Mouse (Mus musculus) forebrain, embryonic 11.5 days (tissue): Measurements from ENCODE around the gene Mrpl21. TPM values are rescaled to one million over a fixed set of nuclear protein-coding genes. Genes with fewer than 3 reads are reported as not detected.

Experiments
- ATAC-seq: fragments of 200-750 bp; cut with Nextera tagmentation; replicated peaks from 2 replicates; pipeline ENCODE4 v1.8.0; 2017; ENCODE audit warnings: moderate TSS enrichment; ENCODE audit not compliant: low FRiP score
- DNase-seq: peaks from one replicate; pipeline ENCODE4 v3.0.0-alpha.2; 2017; ENCODE audit warnings: low spot score
- H3K27ac ChIP-seq: fragments of 300-500 bp; sonication (generic); 2 replicates; pipeline ENCODE4 v1.5.1; 2014; ENCODE audit warnings: low read depth, low read length
- H3K27me3 ChIP-seq: fragments of 300-500 bp; sonication (generic); 2 replicates; pipeline ENCODE4 v1.6.1; 2014; ENCODE audit warnings: mild to moderate bottlenecking, low read length, mixed read lengths; ENCODE audit not compliant: control insufficient read depth, insufficient read depth
- H3K36me3 ChIP-seq: fragments of 300-500 bp; sonication (generic); 2 replicates; pipeline ENCODE4 v1.6.1; 2014; ENCODE audit warnings: mild to moderate bottlenecking, low read length, moderate library complexity, mixed read lengths; ENCODE audit not compliant: control insufficient read depth, insufficient read depth
- H3K4me1 ChIP-seq: fragments of 300-500 bp; sonication (generic); replicated peaks from 2 replicates; pipeline ENCODE4 v1.6.1; 2014; ENCODE audit warnings: low read length, mixed read lengths; ENCODE audit not compliant: control insufficient read depth, insufficient read depth
- H3K4me2 ChIP-seq: fragments of 300-500 bp; sonication (generic); 2 replicates; pipeline ENCODE4 v1.6.1; 2014; ENCODE audit warnings: low read depth, mild to moderate bottlenecking, low read length, moderate library complexity, mixed read lengths; ENCODE audit not compliant: severe bottlenecking
- H3K4me3 ChIP-seq: fragments of 300-500 bp; sonication (generic); 2 replicates; pipeline ENCODE4 v1.5.1; 2014; ENCODE audit warnings: low read depth, low read length
- H3K9ac ChIP-seq: fragments of 300-500 bp; sonication (generic); 2 replicates; pipeline ENCODE4 v1.6.1; 2014; ENCODE audit warnings: low read length
- H3K9me3 ChIP-seq: fragments of 300-500 bp; sonication (generic); 2 replicates; pipeline ENCODE4 v1.6.1; 2016; ENCODE audit warnings: low read length, mixed read lengths; ENCODE audit not compliant: control insufficient read depth
- WGBS: fragments of 180-500 bp; shearing (Covaris S2); extraction: QIAGEN DNeasy Blood & Tissue Kit; methylation state at CpG from one replicate; pipeline ENCODE4 v1.1.7; 2014; 5-methylcytosine and 5-hydroxymethylcytosine counted together
- polyA plus RNA-seq: library from polyadenylated mRNA; unstranded; fragments of >200 nt; fragmentation: Nextera tagmentation; extraction: Ambion mirVana; gene quantifications from 2 replicates; pipeline ENCODE4 v1.2.1, GENCODE M21; 2014

Gene Mrpl21
- polyA plus RNA-seq, 1 experiment from 2014 or later: 122 TPM

GRCm38 (mm10) chr19:3281886-3282285 is 815 bp upstream of the Mrpl21 start:
- peak overlapping the region; percentile 73 for H3K4me2 ChIP-seq
- no peaks in the 10 kb centered on the region; the same call in 1 of the 2 replicates for H3K36me3 ChIP-seq

GRCm38 (mm10) chr19:3289006-3289405 is 6.3 kb downstream of the Mrpl21 start:
- ATAC-seq (no peak), DNase-seq (no peak)
- WGBS: 97% methylated on average over 1 of the region's 1 CpGs
- Histone ChIP-seq H3K27me3 (no peaks in the 10 kb centered on the region), H3K27ac (no peak overlapping the region), H3K4me2 (no peak overlapping the region), H3K4me1 (no peaks in the 10 kb centered on the region), H3K4me3 (no peak overlapping the region), H3K36me3 (no peaks in the 10 kb centered on the region; the same call in 1 of the 2 replicates), H3K9me3 (no peaks in the 10 kb centered on the region), H3K9ac (no peak overlapping the region)

More at GRCm38 (mm10) chr19:3281886-3282285, 815 bp upstream of the Mrpl21 start:
- 81% methylated on average over 4 of the region's 4 CpGs for WGBS
- peak overlapping the region; percentile 81 for H3K9ac ChIP-seq
- DNase-seq: no peak
- no peak overlapping the region for H3K27ac ChIP-seq
- H3K4me3 ChIP-seq: peak overlapping the region; percentile 74
- ATAC-seq: no peak
- peaks cover 10% of the 10 kb centered on the region for H3K4me1 ChIP-seq
- H3K27me3 ChIP-seq: no peaks in the 10 kb centered on the region
- no peaks in the 10 kb centered on the region for H3K9me3 ChIP-seq

GRCm38 (mm10) chr19:3292028-3292427 is 9.3 kb downstream of the Mrpl21 start:
- peak; percentile 72 for DNase-seq
- H3K27ac ChIP-seq: no peak overlapping the region
- no peaks in the 10 kb centered on the region for H3K9me3 ChIP-seq
- no peaks in the 10 kb centered on the region for H3K27me3 ChIP-seq
- H3K9ac ChIP-seq: no peak overlapping the region
- 72% methylated on average over 2 of the region's 2 CpGs for WGBS
- H3K4me2 ChIP-seq: no peak overlapping the region
- H3K4me3 ChIP-seq: no peak overlapping the region
- peak; percentile 79 for ATAC-seq
- H3K4me1 ChIP-seq: no peaks in the 10 kb centered on the region
- no peaks in the 10 kb centered on the region; the same call in 1 of the 2 replicates for H3K36me3 ChIP-seq

GRCm38 (mm10) chr19:3292993-3293392 is 10.3 kb downstream of the Mrpl21 start:
- ATAC-seq (no peak), DNase-seq (no peak)
- WGBS: 92% methylated on average over 1 of the region's 1 CpGs
- Histone ChIP-seq H3K4me2 (no peak overlapping the region), H3K36me3 (no peaks in the 10 kb centered on the region; the same call in 1 of the 2 replicates), H3K27ac (no peak overlapping the region), H3K4me3 (no peak overlapping the region), H3K4me1 (no peaks in the 10 kb centered on the region), H3K27me3 (no peaks in the 10 kb centered on the region), H3K9ac (no peak overlapping the region), H3K9me3 (no peaks in the 10 kb centered on the region)

GRCm38 (mm10) chr19:3295245-3295644 is 12.5 kb downstream of the Mrpl21 start:
- ATAC-seq (no peak), DNase-seq (no peak)
- Histone ChIP-seq H3K4me2 (no peak overlapping the region), H3K9ac (no peak overlapping the region), H3K27ac (no peak overlapping the region), H3K36me3 (no peaks in the 10 kb centered on the region; the same call in 1 of the 2 replicates), H3K4me3 (no peak overlapping the region), H3K27me3 (no peaks in the 10 kb centered on the region), H3K9me3 (no peaks in the 10 kb centered on the region), H3K4me1 (no peaks in the 10 kb centered on the region)
- 88% methylated on average over 6 of the region's 6 CpGs for WGBS

GRCm38 (mm10) chr19:3297034-3297433 is 14.3 kb downstream of the Mrpl21 start:
- Histone ChIP-seq H3K4me1 (no peaks in the 10 kb centered on the region), H3K4me2 (no peak overlapping the region), H3K9ac (no peak overlapping the region), H3K27me3 (no peaks in the 10 kb centered on the region), H3K27ac (no peak overlapping the region), H3K4me3 (no peak overlapping the region), H3K9me3 (no peaks in the 10 kb centered on the region), H3K36me3 (no peaks in the 10 kb centered on the region)
- ATAC-seq (no peak), DNase-seq (no peak)

- no peaks in the 10 kb centered on the region for H3K36me3 ChIP-seq
- H3K27ac ChIP-seq: no peak overlapping the region
- ATAC-seq (no peak), DNase-seq (no peak)
- no peak overlapping the region for H3K9ac ChIP-seq
- no peaks in the 10 kb centered on the region for H3K27me3 ChIP-seq
- 89% methylated on average over 7 of the region's 7 CpGs for WGBS
- no peaks in the 10 kb centered on the region for H3K9me3 ChIP-seq
- H3K4me1 ChIP-seq: no peaks in the 10 kb centered on the region
- no peak overlapping the region for H3K4me3 ChIP-seq
- no peak overlapping the region for H3K4me2 ChIP-seq
Measured at GRCm38 (mm10) chr19:3297775-3298174, 15.1 kb downstream of the Mrpl21 start.

GRCm38 (mm10) chr19:3304017-3304416 is 21.3 kb downstream of the Mrpl21 start:
- WGBS: 76% methylated on average over 4 of the region's 4 CpGs
- no peak for ATAC-seq
- no peak for DNase-seq
- H3K9ac ChIP-seq: no peak overlapping the region
- H3K36me3 ChIP-seq: no peaks in the 10 kb centered on the region
- no peaks in the 10 kb centered on the region for H3K27me3 ChIP-seq
- no peak overlapping the region for H3K27ac ChIP-seq
- H3K4me2 ChIP-seq: no peak overlapping the region
- H3K4me3 ChIP-seq: no peak overlapping the region
- H3K4me1 ChIP-seq: no peaks in the 10 kb centered on the region
- no peaks in the 10 kb centered on the region for H3K9me3 ChIP-seq

GRCm38 (mm10) chr19:3307175-3307949 is 24.7 kb downstream of the Mrpl21 start:
- Histone ChIP-seq H3K4me3 (no peak overlapping the region), H3K36me3 (no peaks in the 10 kb centered on the region), H3K27ac (no peak overlapping the region), H3K4me2 (no peak overlapping the region), H3K9me3 (no peaks in the 10 kb centered on the region), H3K27me3 (no peaks in the 10 kb centered on the region), H3K9ac (no peak overlapping the region), H3K4me1 (no peaks in the 10 kb centered on the region)
- no peak for DNase-seq
- ATAC-seq: no peak
- WGBS: 50% methylated on average over 16 of the region's 16 CpGs
